Mouse (Mus musculus) MEL (cell line): ENCODE measurements at regions not wholly inside any gene's neighbourhood (a gene's known extent, or its start where the extent isn't known, plus 50 kb on each side); places are given as distances from the start of the nearest gene placed in this dataset.

Source experiments
- CHD2 ChIP-seq: IDR thresholded peaks from 2 replicates; pipeline ENCODE4 v1.6.1; 2011; ENCODE audit warnings: low read length, improper control_type of control experiment
- CTCF ChIP-seq, 3 experiments: IDR thresholded peaks in 2 of 3; conservative IDR thresholded peaks in 1 of 3; 2 replicates each; pipeline ENCODE4 v1.5.1; 2011 to 2012; ENCODE audit warnings: low read length in 3 of 3, low read depth in 2 of 3, mild to moderate bottlenecking in 2 of 3, improper control_type of control experiment in 1 of 3, inconsistent platforms in 1 of 3, mixed read lengths in 1 of 3, moderate library complexity in 1 of 3; ENCODE audit not compliant: control insufficient read depth in 1 of 3, insufficient read depth in 1 of 3, poor library complexity in 1 of 3, severe bottlenecking in 1 of 3
- MAFK ChIP-seq: IDR thresholded peaks from 2 replicates; pipeline ENCODE4 v1.6.1; 2011; ENCODE audit warnings: low read depth, mild to moderate bottlenecking, low read length, improper control_type of control experiment, borderline replicate concordance
- MAX ChIP-seq: IDR thresholded peaks from 2 replicates; pipeline ENCODE4 v1.6.1; 2011; ENCODE audit warnings: low read length, improper control_type of control experiment
- MAZ ChIP-seq: IDR thresholded peaks from 2 replicates; pipeline ENCODE4 v1.6.1; 2012; ENCODE audit warnings: low read depth, mild to moderate bottlenecking, inconsistent platforms, low read length, improper control_type of control experiment
- NELFE ChIP-seq: IDR thresholded peaks from 2 replicates; pipeline ENCODE4 v1.6.1; 2011; ENCODE audit warnings: low read depth, low read length, improper control_type of control experiment
- POLR2A ChIP-seq, 2 experiments: IDR thresholded peaks; 2 replicates each; pipeline ENCODE4 v1.6.1; 2011 to 2012; ENCODE audit warnings: low read length in 2 of 2, mild to moderate bottlenecking in 2 of 2, control low read depth in 1 of 2, improper control_type of control experiment in 1 of 2, low read depth in 1 of 2, moderate library complexity in 1 of 2; ENCODE audit not compliant: control insufficient read depth in 1 of 2, insufficient read depth in 1 of 2, poor library complexity in 1 of 2
- TBP ChIP-seq: IDR thresholded peaks from 2 replicates; pipeline ENCODE4 v1.8.0; 2011; ENCODE audit warnings: low read depth, low read length, improper control_type of control experiment
- TCF12 ChIP-seq: IDR thresholded peaks from 2 replicates; pipeline ENCODE4 v1.6.1; 2014; ENCODE audit warnings: low read depth, mild to moderate bottlenecking, inconsistent platforms, low read length, improper control_type of control experiment, moderate library complexity

DNA sequence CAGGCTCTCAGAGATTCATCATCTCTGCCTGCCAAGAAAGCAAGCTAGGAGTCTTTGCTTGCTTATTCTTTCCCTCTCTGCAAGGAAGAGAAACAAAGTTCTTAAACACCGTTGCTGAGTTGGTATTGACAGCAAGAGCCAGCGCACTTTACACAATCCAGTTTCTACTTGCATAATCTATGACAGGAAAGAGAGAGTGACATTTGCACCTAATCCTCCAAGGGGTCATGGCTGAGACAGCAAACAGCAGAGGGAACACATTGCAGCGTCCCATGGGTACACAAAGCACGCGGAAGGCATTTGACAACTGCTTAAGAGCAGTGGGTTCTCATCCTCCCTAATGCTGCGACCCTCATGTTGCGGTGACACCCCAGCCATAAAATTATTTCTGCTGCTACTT, 88.7 kb downstream of the Sox2 start:
- no peak for TF ChIP-seq CTCF (IDR thresholded peaks at IDR 0.05 in 2 of 3, conservative IDR thresholded peaks at IDR 0.05 in 1 of 3; ENCODE audit: control insufficient read depth in 1 of 3, insufficient read depth in 1 of 3, low read depth in 2 of 3, low read length in 3 of 3, poor library complexity in 1 of 3, severe bottlenecking in 1 of 3)
- no peak for TF ChIP-seq MAX
- TF ChIP-seq POLR2A (IDR thresholded peaks at IDR 0.05; ENCODE audit: control insufficient read depth in 1 of 2, insufficient read depth in 1 of 2, low read depth in 1 of 2, low read length in 2 of 2, poor library complexity in 1 of 2), result no peak
- TF ChIP-seq MAZ, result no peak
- TF ChIP-seq MAFK, result no peak
- TF ChIP-seq NELFE, result no peak
- no peak for TF ChIP-seq CHD2
- TF ChIP-seq TBP, result no peak
- TF ChIP-seq TCF12, result no peak
